Mouse (Mus musculus): ENCODE data around the gene Uchl4. TPM values are rescaled to one million over a fixed set of nuclear protein-coding genes. Genes with fewer than 3 reads are reported as not detected.
A peak's percentile ranks its signal among the peaks of the same experiment; 100 is the strongest.
"Not testable (repeated sequence)": the region's sequence is repeated elsewhere in the genome, so short reads cannot be mapped to it uniquely, and the experiment has no call there.

The Uchl4 gene
- polyA plus RNA-seq, 1 experiment from 2014 or later, result 3.1 TPM

DNA sequence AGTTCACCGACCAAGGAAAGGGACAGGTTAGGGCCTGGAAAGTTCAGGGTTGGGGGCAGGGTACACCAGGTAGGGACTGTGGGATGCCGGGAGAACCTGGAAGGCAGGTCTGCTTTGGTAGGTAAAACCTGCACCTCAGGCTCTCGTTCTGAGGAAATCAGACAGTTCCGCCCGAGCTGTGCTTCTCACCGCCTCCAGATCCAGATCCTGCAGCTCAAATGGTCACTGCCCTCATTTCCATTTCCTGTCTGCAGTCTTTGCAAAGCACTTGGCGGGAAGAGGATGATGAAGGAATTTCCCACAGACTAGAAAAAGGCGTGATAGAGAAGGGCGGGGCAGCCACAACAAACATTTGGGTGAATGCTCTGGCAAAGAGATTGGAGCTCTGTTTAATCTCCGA, 33.2 kb downstream of the Uchl4 start:
- WGBS, result 84% methylated on average over 10 of the region's 10 CpGs
- Histone ChIP-seq H3K4me1 (ENCODE audit: control insufficient read depth, insufficient read depth, low read length) (no peaks in the 10 kb centered on the region), H3K4me3 (ENCODE audit: low read depth, low read length) (no peak overlapping the region), H3K9me3 (ENCODE audit: control insufficient read depth, low read length) (no peaks in the 10 kb centered on the region), H3K36me3 (ENCODE audit: control insufficient read depth, insufficient read depth, low read length) (no peaks in the 10 kb centered on the region), H3K27ac (replicated peaks; ENCODE audit: low read depth, low read length) (no peak overlapping the region), H3K9ac (ENCODE audit: low read length) (no peak overlapping the region), H3K4me2 (ENCODE audit: low read depth, severe bottlenecking) (no peak overlapping the region), H3K27me3 (ENCODE audit: control insufficient read depth, insufficient read depth, low read length) (no peaks in the 10 kb centered on the region)
- no peak for ATAC-seq (ENCODE audit: insufficient number of reproducible peaks, low FRiP score, low TSS enrichment, low read depth)
- no peak for DNase-seq (ENCODE audit: low spot score)

DNA sequence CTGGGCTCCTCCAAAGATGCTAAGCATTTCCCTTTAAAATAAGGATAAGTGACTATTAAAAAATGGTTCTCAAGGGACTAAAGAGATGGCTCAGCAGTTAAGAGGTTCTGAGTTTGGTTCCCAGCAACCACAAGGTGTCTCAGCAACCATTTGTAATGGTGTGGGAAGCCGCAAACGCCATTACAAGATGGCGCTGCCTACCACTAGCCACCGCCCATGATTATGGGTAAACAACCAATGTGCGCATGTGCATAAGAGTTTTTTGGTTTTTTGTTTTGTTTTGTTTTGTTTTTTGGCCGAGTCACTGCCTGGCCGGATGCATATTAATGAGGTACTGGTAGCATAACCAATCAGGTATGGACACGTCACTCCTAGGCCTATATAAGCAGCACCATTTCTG, 33.8 kb downstream of the Uchl4 start:
- 92% methylated on average over 8 of the region's 8 CpGs for WGBS
- H3K9ac ChIP-seq (ENCODE audit: low read length); ATAC-seq (ENCODE audit: insufficient number of reproducible peaks, low FRiP score, low TSS enrichment, low read depth); H3K9me3 ChIP-seq (ENCODE audit: control insufficient read depth, low read length); H3K4me2 ChIP-seq (ENCODE audit: low read depth, severe bottlenecking); H3K27ac ChIP-seq (replicated peaks; ENCODE audit: low read depth, low read length); H3K36me3 ChIP-seq (ENCODE audit: control insufficient read depth, insufficient read depth, low read length); H3K4me1 ChIP-seq (ENCODE audit: control insufficient read depth, insufficient read depth, low read length); DNase-seq (ENCODE audit: low spot score); H3K4me3 ChIP-seq (ENCODE audit: low read depth, low read length); H3K27me3 ChIP-seq (ENCODE audit: control insufficient read depth, insufficient read depth, low read length): not testable (repeated sequence)

DNA sequence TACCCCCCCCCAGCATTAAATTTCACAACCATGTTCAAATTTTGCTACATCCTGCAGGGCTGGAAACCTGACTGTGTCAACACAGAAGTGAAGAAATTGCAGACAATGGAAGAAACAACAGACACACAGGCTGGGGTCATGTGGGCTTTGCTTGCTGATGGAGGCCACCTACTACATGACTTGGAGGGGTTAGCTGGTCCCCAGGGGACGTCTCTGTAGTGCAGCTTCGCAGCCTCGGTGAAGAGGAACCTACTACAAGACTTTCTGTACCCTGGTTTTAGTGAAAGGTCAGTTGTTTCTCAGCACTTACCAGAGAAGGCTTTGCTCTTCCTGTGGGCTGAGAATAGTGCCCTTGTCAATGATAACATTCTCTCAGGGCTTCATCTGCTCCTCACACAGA, 36.2 kb downstream of the Uchl4 start:
- Histone ChIP-seq H3K36me3 (ENCODE audit: control insufficient read depth, insufficient read depth, low read length) (no peaks in the 10 kb centered on the region), H3K9me3 (ENCODE audit: control insufficient read depth, low read length) (no peaks in the 10 kb centered on the region), H3K4me3 (ENCODE audit: low read depth, low read length) (no peak overlapping the region), H3K4me2 (ENCODE audit: low read depth, severe bottlenecking) (no peak overlapping the region), H3K4me1 (ENCODE audit: control insufficient read depth, insufficient read depth, low read length) (no peaks in the 10 kb centered on the region), H3K27me3 (ENCODE audit: control insufficient read depth, insufficient read depth, low read length) (no peaks in the 10 kb centered on the region), H3K27ac (replicated peaks; ENCODE audit: low read depth, low read length) (no peak overlapping the region), H3K9ac (ENCODE audit: low read length) (no peak overlapping the region)
- WGBS, result 78% methylated on average over 3 of the region's 3 CpGs
- DNase-seq (ENCODE audit: low spot score) (no peak), ATAC-seq (ENCODE audit: insufficient number of reproducible peaks, low FRiP score, low TSS enrichment, low read depth) (no peak)

DNA sequence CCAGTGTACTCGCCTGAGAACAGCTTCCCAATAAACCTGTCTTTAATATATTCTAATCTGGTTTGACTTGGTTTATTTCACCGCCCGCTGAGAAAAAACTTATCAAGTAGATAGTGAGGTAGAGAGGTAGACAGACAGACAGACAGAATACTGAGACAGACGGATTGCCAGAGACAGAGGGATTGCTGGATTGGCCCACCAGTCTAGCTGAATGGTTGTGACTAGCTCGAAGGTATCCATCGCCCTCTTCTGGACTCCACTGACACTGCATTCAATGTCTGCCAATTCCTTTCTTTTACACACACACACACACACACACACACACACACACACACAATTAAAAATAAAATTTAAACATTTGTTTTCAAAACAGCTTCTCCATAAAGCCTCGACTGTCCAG, 37.6 kb downstream of the Uchl4 start:
- H3K4me2 ChIP-seq (ENCODE audit: low read depth, severe bottlenecking), result no peak overlapping the region
- H3K27me3 ChIP-seq (ENCODE audit: control insufficient read depth, insufficient read depth, low read length), result no peaks in the 10 kb centered on the region
- H3K27ac ChIP-seq (replicated peaks; ENCODE audit: low read depth, low read length), result no peak overlapping the region
- H3K36me3 ChIP-seq (ENCODE audit: control insufficient read depth, insufficient read depth, low read length), result no peaks in the 10 kb centered on the region
- no peak overlapping the region for H3K9ac ChIP-seq (ENCODE audit: low read length)
- H3K9me3 ChIP-seq (ENCODE audit: control insufficient read depth, low read length), result no peaks in the 10 kb centered on the region
- DNase-seq (ENCODE audit: low spot score) (peak; percentile 60), ATAC-seq (ENCODE audit: insufficient number of reproducible peaks, low FRiP score, low TSS enrichment, low read depth) (no peak)
- H3K4me1 ChIP-seq (ENCODE audit: control insufficient read depth, insufficient read depth, low read length), result no peaks in the 10 kb centered on the region
- no peak overlapping the region for H3K4me3 ChIP-seq (ENCODE audit: low read depth, low read length)
- 42% methylated on average over 7 of the region's 7 CpGs for WGBS

DNA sequence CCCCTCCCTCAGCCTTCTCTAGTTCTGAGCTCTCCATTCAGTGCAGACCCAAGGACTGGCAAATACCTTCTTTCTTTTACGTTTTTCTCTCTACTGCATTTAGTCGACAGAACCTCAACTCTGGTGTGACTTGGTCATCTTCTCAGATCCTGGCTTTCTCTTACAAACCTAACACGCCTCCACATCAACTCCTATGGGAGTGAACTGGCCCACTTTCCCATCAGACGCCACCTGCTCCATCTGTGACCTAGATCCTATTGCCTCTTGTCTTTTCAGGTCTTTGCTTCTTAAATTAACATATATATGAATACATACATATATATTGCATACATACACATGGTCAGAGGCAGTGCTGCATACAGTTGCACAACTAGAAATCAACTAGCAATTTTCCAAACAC, 38.8 kb downstream of the Uchl4 start:
- no peaks in the 10 kb centered on the region for H3K9me3 ChIP-seq (ENCODE audit: control insufficient read depth, low read length)
- 75% methylated on average over 4 of the region's 4 CpGs for WGBS
- no peak for DNase-seq (ENCODE audit: low spot score)
- H3K36me3 ChIP-seq (ENCODE audit: control insufficient read depth, insufficient read depth, low read length), result no peaks in the 10 kb centered on the region
- no peaks in the 10 kb centered on the region for H3K4me1 ChIP-seq (ENCODE audit: control insufficient read depth, insufficient read depth, low read length)
- no peak overlapping the region for H3K4me2 ChIP-seq (ENCODE audit: low read depth, severe bottlenecking)
- H3K9ac ChIP-seq (ENCODE audit: low read length), result no peak overlapping the region
- no peak for ATAC-seq (ENCODE audit: insufficient number of reproducible peaks, low FRiP score, low TSS enrichment, low read depth)
- H3K27me3 ChIP-seq (ENCODE audit: control insufficient read depth, insufficient read depth, low read length), result no peaks in the 10 kb centered on the region
- no peak overlapping the region for H3K27ac ChIP-seq (replicated peaks; ENCODE audit: low read depth, low read length)
- no peak overlapping the region for H3K4me3 ChIP-seq (ENCODE audit: low read depth, low read length)

DNA sequence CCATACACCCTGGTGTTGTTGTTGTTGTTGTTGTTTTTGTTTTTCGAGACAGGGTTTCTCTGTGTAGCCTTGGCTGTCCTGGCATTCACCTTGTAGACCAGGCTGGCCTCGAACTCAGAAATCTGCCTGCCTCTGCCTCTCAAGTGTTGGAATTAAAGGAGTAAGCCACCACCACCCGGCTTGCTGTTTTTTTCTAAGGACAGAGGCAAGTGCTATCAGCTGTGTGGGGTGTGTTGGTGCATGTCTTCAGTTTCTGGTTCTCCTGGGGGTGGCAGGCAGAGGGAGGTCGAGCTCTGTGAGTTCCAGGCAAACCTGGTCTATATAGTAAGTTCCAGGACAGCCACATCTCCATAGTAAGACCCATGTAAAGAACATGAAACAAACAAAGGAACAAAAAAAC, 39.3 kb downstream of the Uchl4 start:
- ATAC-seq (ENCODE audit: insufficient number of reproducible peaks, low FRiP score, low TSS enrichment, low read depth), result no peak
- Histone ChIP-seq H3K9me3 (ENCODE audit: control insufficient read depth, low read length) (no peaks in the 10 kb centered on the region), H3K27ac (replicated peaks; ENCODE audit: low read depth, low read length) (no peak overlapping the region), H3K4me2 (ENCODE audit: low read depth, severe bottlenecking) (no peak overlapping the region), H3K4me3 (ENCODE audit: low read depth, low read length) (no peak overlapping the region), H3K36me3 (ENCODE audit: control insufficient read depth, insufficient read depth, low read length) (no peaks in the 10 kb centered on the region), H3K4me1 (ENCODE audit: control insufficient read depth, insufficient read depth, low read length) (no peaks in the 10 kb centered on the region), H3K27me3 (ENCODE audit: control insufficient read depth, insufficient read depth, low read length) (no peaks in the 10 kb centered on the region), H3K9ac (ENCODE audit: low read length) (no peak overlapping the region)
- WGBS, result 74% methylated on average over 4 of the region's 4 CpGs
- DNase-seq (ENCODE audit: low spot score), result no peak

DNA sequence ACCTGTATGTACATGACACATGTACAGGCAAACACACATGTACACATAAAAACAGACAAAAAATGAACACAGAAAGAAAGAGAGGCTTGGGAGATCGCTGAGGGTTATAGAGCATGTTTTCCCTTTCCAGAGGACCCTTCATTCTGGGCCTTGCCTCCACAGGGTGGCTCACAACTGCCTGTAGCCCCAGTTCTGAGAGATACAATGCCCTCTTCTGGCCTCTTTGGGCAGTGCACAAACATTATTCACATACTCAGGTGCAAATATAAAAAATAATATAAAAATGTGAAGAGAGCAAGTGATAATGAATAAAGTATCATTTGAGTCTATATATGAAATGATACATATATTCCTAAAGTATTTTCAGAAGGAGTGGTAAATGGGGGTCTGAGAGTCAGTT, 39.9 kb downstream of the Uchl4 start:
- WGBS, result 67% methylated on average over 1 of the region's 1 CpGs
- H3K4me1 ChIP-seq (ENCODE audit: control insufficient read depth, insufficient read depth, low read length), result no peaks in the 10 kb centered on the region
- H3K9ac ChIP-seq (ENCODE audit: low read length), result no peak overlapping the region
- H3K27ac ChIP-seq (replicated peaks; ENCODE audit: low read depth, low read length), result no peak overlapping the region
- ATAC-seq (ENCODE audit: insufficient number of reproducible peaks, low FRiP score, low TSS enrichment, low read depth), result no peak
- no peaks in the 10 kb centered on the region for H3K36me3 ChIP-seq (ENCODE audit: control insufficient read depth, insufficient read depth, low read length)
- no peaks in the 10 kb centered on the region for H3K27me3 ChIP-seq (ENCODE audit: control insufficient read depth, insufficient read depth, low read length)
- no peaks in the 10 kb centered on the region for H3K9me3 ChIP-seq (ENCODE audit: control insufficient read depth, low read length)
- no peak for DNase-seq (ENCODE audit: low spot score)
- no peak overlapping the region for H3K4me3 ChIP-seq (ENCODE audit: low read depth, low read length)
- no peak overlapping the region for H3K4me2 ChIP-seq (ENCODE audit: low read depth, severe bottlenecking)

DNA sequence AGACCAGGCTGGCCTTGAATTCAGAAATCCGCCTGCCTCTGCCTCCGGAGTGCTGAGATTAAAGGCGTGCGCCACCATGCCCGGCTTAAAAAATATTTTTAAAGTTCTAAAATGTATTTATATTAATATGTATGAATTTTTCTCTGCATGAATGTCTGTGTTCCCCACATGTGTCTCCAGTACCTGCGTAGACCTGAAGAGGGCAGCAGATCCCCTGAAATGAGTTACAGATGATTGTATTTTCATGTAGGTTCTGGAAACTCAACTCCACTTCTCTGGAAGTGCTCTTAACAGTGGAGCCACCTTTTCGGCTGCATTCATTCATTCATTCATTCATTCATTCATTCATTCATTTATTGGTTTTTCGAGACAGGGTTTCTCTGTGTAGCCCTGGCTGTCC, 42.7 kb downstream of the Uchl4 start:
- no peak overlapping the region for H3K9ac ChIP-seq (ENCODE audit: low read length)
- H3K4me3 ChIP-seq (ENCODE audit: low read depth, low read length), result no peak overlapping the region
- H3K4me2 ChIP-seq (ENCODE audit: low read depth, severe bottlenecking), result no peak overlapping the region
- 61% methylated on average over 8 of the region's 8 CpGs for WGBS
- H3K27ac ChIP-seq (replicated peaks; ENCODE audit: low read depth, low read length), result no peak overlapping the region
- peaks cover 5% of the 10 kb centered on the region for H3K4me1 ChIP-seq (ENCODE audit: control insufficient read depth, insufficient read depth, low read length)
- no peaks in the 10 kb centered on the region for H3K36me3 ChIP-seq (ENCODE audit: control insufficient read depth, insufficient read depth, low read length)
- H3K27me3 ChIP-seq (ENCODE audit: control insufficient read depth, insufficient read depth, low read length), result no peaks in the 10 kb centered on the region
- ATAC-seq (ENCODE audit: insufficient number of reproducible peaks, low FRiP score, low TSS enrichment, low read depth) (no peak), DNase-seq (ENCODE audit: low spot score) (peak; percentile 87)
- H3K9me3 ChIP-seq (ENCODE audit: control insufficient read depth, low read length), result no peaks in the 10 kb centered on the region

DNA sequence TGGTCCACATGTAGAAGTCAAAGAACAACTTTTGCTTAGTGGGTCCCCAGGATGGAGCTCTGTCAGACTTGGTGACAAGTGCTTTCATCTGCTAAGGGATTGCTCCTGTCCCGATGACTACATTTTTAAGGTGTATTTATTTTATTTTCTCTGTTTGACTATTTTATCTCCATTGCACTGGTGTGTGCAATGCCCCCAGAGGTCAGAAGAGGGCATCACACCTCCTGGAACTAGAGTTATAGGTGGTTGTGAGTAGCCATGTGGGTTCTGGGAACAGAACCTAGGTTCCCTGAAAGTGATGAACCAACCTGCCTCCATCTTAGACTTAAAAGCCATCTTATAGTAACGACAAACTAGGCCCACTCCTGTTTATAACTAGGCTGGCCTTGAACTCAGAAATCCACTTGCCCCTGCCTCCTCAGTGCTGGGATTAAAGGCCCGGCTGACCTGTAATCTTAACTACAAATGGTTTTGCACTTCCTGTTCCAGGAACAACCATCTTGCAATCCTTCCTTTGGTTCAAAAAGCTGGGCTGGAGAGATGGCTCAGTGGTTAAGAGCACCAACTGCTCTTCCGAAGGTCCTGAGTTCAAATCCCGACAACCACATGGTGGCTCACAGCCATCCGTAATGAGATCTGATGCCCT, 43.8 kb downstream of the Uchl4 start:
- no peak overlapping the region for H3K9ac ChIP-seq (ENCODE audit: low read length)
- DNase-seq (ENCODE audit: low spot score) (no peak), ATAC-seq (ENCODE audit: insufficient number of reproducible peaks, low FRiP score, low TSS enrichment, low read depth) (no peak)
- H3K36me3 ChIP-seq (ENCODE audit: control insufficient read depth, insufficient read depth, low read length), result no peaks in the 10 kb centered on the region
- no peaks in the 10 kb centered on the region for H3K9me3 ChIP-seq (ENCODE audit: control insufficient read depth, low read length)
- peaks cover 5% of the 10 kb centered on the region for H3K4me1 ChIP-seq (ENCODE audit: control insufficient read depth, insufficient read depth, low read length)
- H3K27me3 ChIP-seq (ENCODE audit: control insufficient read depth, insufficient read depth, low read length), result no peaks in the 10 kb centered on the region
- H3K4me2 ChIP-seq (ENCODE audit: low read depth, severe bottlenecking), result no peak overlapping the region
- H3K4me3 ChIP-seq (ENCODE audit: low read depth, low read length), result no peak overlapping the region
- WGBS, result 95% methylated on average over 6 of the region's 6 CpGs
- no peak overlapping the region for H3K27ac ChIP-seq (replicated peaks; ENCODE audit: low read depth, low read length)
